Mouse (Mus musculus): ENCODE results near the gene Arnt. TPM values are rescaled to one million over a fixed set of nuclear protein-coding genes. Genes with fewer than 3 reads are reported as not detected.

Arnt gene
- total RNA-seq (2014; rRNA removed) (12.4 and 25.7 TPM in 2 replicates), polyA plus RNA-seq (2015; fragmentation: Nextera tagmentation; extraction: Ambion mirVana) (6.9 and 8.7 TPM in 2 replicates)

DNA sequence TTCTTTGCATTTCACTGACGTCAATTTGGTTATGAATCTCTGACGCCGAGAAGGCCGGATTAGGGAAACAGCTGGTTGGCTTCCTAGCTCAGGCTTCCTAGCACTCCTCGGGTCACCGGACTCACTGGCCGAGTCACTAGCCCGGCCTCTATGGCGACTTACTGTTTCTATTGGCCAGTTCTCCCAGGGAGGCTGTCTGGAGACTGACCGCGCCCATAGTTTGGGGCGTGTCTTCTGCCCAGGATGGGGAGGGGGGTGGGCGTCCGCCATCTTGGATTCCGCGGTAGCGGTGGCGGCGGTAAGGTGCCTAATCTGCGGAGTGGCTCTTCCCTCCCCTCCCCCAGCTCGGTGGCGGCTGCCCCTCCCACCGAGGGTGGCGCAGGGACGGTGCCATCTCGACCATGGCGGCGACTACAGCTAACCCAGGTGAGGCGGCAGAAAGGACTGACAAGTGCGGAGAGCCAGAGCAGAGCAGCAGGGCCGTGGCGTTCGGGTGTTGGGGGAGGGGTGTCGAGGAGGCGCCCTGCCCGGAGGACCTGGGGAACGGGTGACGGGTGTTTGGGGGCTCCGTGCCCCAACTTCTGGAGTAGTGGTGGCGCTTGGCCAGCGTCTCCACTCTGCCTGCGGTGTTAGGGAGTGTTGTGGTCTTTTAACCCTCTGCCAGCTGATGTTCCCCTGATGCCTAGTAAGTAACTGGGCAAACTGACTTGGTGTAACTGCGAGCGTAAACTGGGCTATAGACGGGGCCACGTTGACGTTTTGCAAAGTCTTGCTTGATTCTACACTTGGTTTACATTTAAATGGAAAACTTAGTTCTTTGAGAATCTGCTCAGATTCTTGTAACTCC, at the start of gene Arnt:
Gene Arnt (plus strand): TSS at position 253 of the 847 bp plus-strand sequence.
- WGBS: under 1% methylated on average over 46 of the region's 47 CpGs
- peak; percentile 99 for ATAC-seq (ENCODE audit: low FRiP score)
- H3K4me1 ChIP-seq (ENCODE audit: insufficient read depth, low read length): no peaks in the 10 kb centered on the region

DNA sequence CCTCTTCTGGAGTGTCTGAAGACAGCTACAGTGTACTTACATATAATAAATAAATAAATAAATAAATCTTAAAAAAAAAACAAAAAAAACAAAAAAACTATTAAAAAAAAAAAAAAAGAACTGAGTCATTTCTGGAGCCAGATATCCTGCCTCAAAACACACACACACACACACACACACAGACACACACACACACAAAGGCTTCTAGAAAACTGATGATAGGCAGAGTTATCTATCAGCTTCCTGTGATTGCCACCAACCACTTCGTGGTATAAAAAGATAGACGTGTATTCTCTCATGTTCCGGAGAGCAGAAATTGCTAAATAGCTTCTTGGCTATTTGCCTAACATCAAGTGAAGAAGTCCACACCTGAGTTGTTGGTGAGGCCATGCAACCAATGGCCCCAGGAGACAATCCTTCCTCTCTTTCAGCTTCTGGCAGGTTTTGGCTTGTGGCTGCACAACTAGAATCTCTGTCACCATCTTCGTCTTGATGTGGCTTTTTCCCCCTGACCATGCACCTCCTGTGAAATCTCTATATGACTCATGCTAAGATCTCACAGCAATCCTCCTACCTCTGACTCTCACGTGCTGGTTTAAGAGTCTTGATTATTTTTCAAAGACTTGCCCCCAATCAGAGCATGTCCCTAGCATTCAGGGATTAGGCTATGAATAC, 48.6 kb upstream of the Arnt start:
- no peak for TF ChIP-seq CTCF (IDR thresholded peaks at IDR 0.05)
- Histone ChIP-seq H3K36me3 (ENCODE audit: insufficient read depth, low read length) (no peaks in the 10 kb centered on the region), H3K9me3 (ENCODE audit: low read length) (no peaks in the 10 kb centered on the region), H3K4me3 (ENCODE audit: low read depth, low read length) (no peak overlapping the region), H3K27ac (ENCODE audit: low read depth, low read length) (no peak overlapping the region), H3K9ac (replicated peaks; ENCODE audit: low read length, poor library complexity, severe bottlenecking) (no peak overlapping the region), H3K4me2 (ENCODE audit: low read depth, low read length, poor library complexity, severe bottlenecking) (no peak overlapping the region), H3K27me3 (ENCODE audit: insufficient read depth, low read length) (no peaks in the 10 kb centered on the region), H3K4me1 (ENCODE audit: insufficient read depth, low read length) (no peaks in the 10 kb centered on the region)
- ATAC-seq (ENCODE audit: low FRiP score) (no peak), DNase-seq (ENCODE audit: low spot score) (no peak)
- WGBS: 83% methylated on average over 5 of the region's 5 CpGs

More for the DNA sequence above, at the start of gene Arnt:
- Histone ChIP-seq H3K4me3 (ENCODE audit: low read depth, low read length) (peak within 1 kb of the TSS; percentile 85), H3K36me3 (ENCODE audit: insufficient read depth, low read length) (no peaks in the 10 kb centered on the region), H3K9me3 (ENCODE audit: low read length) (no peaks in the 10 kb centered on the region), H3K27me3 (ENCODE audit: insufficient read depth, low read length) (no peaks in the 10 kb centered on the region), H3K27ac (ENCODE audit: low read depth, low read length) (peak within 1 kb of the TSS; percentile 72), H3K9ac (replicated peaks; ENCODE audit: low read length, poor library complexity, severe bottlenecking) (peak within 1 kb of the TSS; percentile 78), H3K4me2 (ENCODE audit: low read depth, low read length, poor library complexity, severe bottlenecking) (peak within 1 kb of the TSS; percentile 53)
- 0 out of 2 replicates have a peak, but pooled peaks have one; percentile 5 for TF ChIP-seq CTCF (IDR thresholded peaks at IDR 0.05)
- DNase-seq (ENCODE audit: low spot score): peak; percentile 98

- Histone ChIP-seq H3K4me1 (ENCODE audit: insufficient read depth, low read length) (no peaks in the 10 kb centered on the region), H3K27me3 (ENCODE audit: insufficient read depth, low read length) (no peaks in the 10 kb centered on the region), H3K9ac (replicated peaks; ENCODE audit: low read length, poor library complexity, severe bottlenecking) (no peak overlapping the region), H3K4me3 (ENCODE audit: low read depth, low read length) (no peak overlapping the region), H3K27ac (ENCODE audit: low read depth, low read length) (no peak overlapping the region), H3K36me3 (ENCODE audit: insufficient read depth, low read length) (no peaks in the 10 kb centered on the region), H3K9me3 (ENCODE audit: low read length) (no peaks in the 10 kb centered on the region), H3K4me2 (ENCODE audit: low read depth, low read length, poor library complexity, severe bottlenecking) (no peak overlapping the region)
- ATAC-seq (ENCODE audit: low FRiP score) (no peak), DNase-seq (ENCODE audit: low spot score) (peak; percentile 5)
- TF ChIP-seq CTCF (IDR thresholded peaks at IDR 0.05): peak; percentile 33
- WGBS: 88% methylated on average over 4 of the region's 4 CpGs
Observed at GRCm38 (mm10) chr3:95394385-95394784, 39.8 kb upstream of the Arnt start.

- no peak for ATAC-seq (ENCODE audit: low FRiP score)
- no peak within 1 kb of the TSS for H3K4me3 ChIP-seq (ENCODE audit: low read depth, low read length)
- H3K27ac ChIP-seq (ENCODE audit: low read depth, low read length): no peak within 1 kb of the TSS
- no peak within 1 kb of the TSS for H3K9ac ChIP-seq (replicated peaks; ENCODE audit: low read length, poor library complexity, severe bottlenecking)
- H3K27me3 ChIP-seq (ENCODE audit: insufficient read depth, low read length): no peaks in the 10 kb centered on the region
- H3K4me1 ChIP-seq (ENCODE audit: insufficient read depth, low read length): no peaks in the 10 kb centered on the region
- H3K9me3 ChIP-seq (ENCODE audit: low read length): no peaks in the 10 kb centered on the region
- TF ChIP-seq CTCF (IDR thresholded peaks at IDR 0.05): no peak
- no peak within 1 kb of the TSS for H3K4me2 ChIP-seq (ENCODE audit: low read depth, low read length, poor library complexity, severe bottlenecking)
- no peak for DNase-seq (ENCODE audit: low spot score)
- H3K36me3 ChIP-seq (ENCODE audit: insufficient read depth, low read length): no peaks in the 10 kb centered on the region
- 86% methylated on average over 3 of the region's 3 CpGs for WGBS
Observed at GRCm38 (mm10) chr3:95402741-95403140, 31.4 kb upstream of the Arnt start, which contains the start of gene 4930558C23Rik. TSS of gene 4930558C23Rik (minus strand) at chr3:95402841.

DNA sequence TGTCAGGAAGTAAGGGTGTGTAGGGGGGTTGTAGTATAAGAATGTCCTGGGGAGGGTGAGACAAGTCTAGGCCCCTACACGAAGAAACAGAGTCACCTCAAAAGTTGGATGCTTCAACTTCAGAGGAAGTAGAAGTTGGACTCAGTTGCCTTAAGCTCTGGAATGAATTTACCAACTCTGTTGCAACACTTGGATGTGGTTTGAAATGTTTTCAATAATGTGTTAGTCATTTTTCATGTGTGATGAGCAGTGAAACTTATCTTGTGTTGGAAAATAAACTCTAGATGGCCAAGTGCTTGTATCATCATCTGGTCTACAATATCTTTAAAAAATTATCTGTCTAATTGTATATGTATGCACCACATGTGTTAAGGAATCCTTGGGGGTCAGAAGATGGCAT, 26.5 kb upstream of the Arnt start:
- Histone ChIP-seq H3K9ac (replicated peaks; ENCODE audit: low read length, poor library complexity, severe bottlenecking) (no peak overlapping the region), H3K4me1 (ENCODE audit: insufficient read depth, low read length) (no peaks in the 10 kb centered on the region), H3K27ac (ENCODE audit: low read depth, low read length) (no peak overlapping the region), H3K36me3 (ENCODE audit: insufficient read depth, low read length) (no peaks in the 10 kb centered on the region), H3K4me2 (ENCODE audit: low read depth, low read length, poor library complexity, severe bottlenecking) (no peak overlapping the region), H3K27me3 (ENCODE audit: insufficient read depth, low read length) (no peaks in the 10 kb centered on the region), H3K9me3 (ENCODE audit: low read length) (no peaks in the 10 kb centered on the region), H3K4me3 (ENCODE audit: low read depth, low read length) (no peak overlapping the region)
- WGBS: 69% methylated on average over 1 of the region's 1 CpGs
- TF ChIP-seq CTCF (IDR thresholded peaks at IDR 0.05): no peak
- no peak for DNase-seq (ENCODE audit: low spot score)
- ATAC-seq (ENCODE audit: low FRiP score): no peak

DNA sequence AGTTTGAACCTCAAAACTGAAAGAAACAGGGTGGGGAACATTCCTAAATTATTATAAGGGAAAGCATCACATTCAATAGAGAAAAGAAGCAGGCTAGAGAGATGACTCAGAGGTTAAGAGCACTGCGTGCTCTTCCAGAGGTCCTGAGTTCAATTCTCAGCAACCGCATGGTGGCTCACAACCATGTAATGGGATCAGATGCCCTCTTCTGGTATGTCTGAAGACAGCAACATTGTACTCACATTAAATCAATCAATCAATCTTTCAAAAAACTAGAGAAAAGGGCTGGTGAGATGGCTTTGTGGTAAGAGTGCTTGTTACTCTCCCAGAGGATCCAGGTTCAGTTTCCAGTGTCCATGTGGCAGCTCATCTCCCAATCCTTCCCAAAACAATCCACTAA, 25.3 kb upstream of the Arnt start:
- DNase-seq (ENCODE audit: low spot score): no peak
- Histone ChIP-seq H3K9me3 (ENCODE audit: low read length) (no peaks in the 10 kb centered on the region), H3K27ac (ENCODE audit: low read depth, low read length) (no peak overlapping the region), H3K4me2 (ENCODE audit: low read depth, low read length, poor library complexity, severe bottlenecking) (no peak overlapping the region), H3K4me3 (ENCODE audit: low read depth, low read length) (no peak overlapping the region), H3K27me3 (ENCODE audit: insufficient read depth, low read length) (no peaks in the 10 kb centered on the region), H3K4me1 (ENCODE audit: insufficient read depth, low read length) (no peaks in the 10 kb centered on the region), H3K36me3 (ENCODE audit: insufficient read depth, low read length) (no peaks in the 10 kb centered on the region), H3K9ac (replicated peaks; ENCODE audit: low read length, poor library complexity, severe bottlenecking) (no peak overlapping the region)
- ATAC-seq (ENCODE audit: low FRiP score): no peak
- no peak for TF ChIP-seq CTCF (IDR thresholded peaks at IDR 0.05)
- 91% methylated on average over 2 of the region's 2 CpGs for WGBS

Measured in midbrain, postnatal 0 days (tissue).